Mouse (Mus musculus): ENCODE data around the gene Thap3. TPM values are rescaled to one million over a fixed set of nuclear protein-coding genes. Genes with fewer than 3 reads are reported as not detected.

Thap3 gene
- polyA plus RNA-seq, 1 experiment = 29.8 TPM

DNA sequence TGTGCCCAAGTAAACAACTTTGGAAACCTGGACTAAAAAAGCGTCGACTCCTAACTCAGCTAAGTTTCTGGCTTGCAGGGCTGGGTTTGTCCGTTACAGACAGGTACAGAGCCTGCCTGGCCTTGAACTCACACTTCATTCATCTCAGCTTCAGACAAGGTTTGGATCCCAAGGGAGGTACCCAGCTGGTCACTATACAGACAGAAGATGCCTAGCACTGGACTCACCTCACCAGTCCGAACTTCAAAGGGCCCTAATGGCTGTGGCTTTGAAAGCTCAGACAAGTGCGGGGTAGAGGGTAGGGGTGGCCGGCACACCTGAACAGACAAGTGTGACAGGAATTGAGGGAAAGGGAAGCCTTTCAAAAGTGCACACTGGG, 302 bp upstream of the Thap3 start:
- Histone ChIP-seq H3K4me1 (ENCODE audit: control insufficient read depth, insufficient read depth, low read length) (peaks cover 9% of the 10 kb centered on the region), H3K4me3 (ENCODE audit: insufficient read depth, low read length) (peak overlapping the region; percentile 91), H3K27ac (ENCODE audit: insufficient read depth, low read depth, low read length) (no peak overlapping the region)
- no peak for TF ChIP-seq POLR2A (IDR thresholded peaks at IDR 0.05; ENCODE audit: borderline replicate concordance, low read depth, low read length)
- TF ChIP-seq CTCF (IDR thresholded peaks at IDR 0.05; ENCODE audit: low read depth, low read length) = no peak

DNA sequence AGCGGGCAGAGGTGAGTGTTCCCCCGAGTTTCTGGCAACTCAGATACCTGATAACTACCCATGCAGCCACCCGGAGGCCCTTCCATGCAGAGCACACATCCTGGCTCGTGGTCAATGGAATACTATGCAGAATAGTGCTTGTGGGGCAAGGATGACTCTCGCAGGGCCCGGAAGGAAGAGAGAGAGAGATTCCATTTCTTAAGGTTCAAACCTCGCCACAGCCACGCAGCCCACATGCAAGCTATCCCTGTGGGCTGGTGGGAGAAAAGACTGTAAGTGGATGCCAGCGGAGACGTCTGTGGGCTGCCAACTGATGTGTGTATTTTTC, 819 bp downstream of the Thap3 start:
- peak overlapping the region; percentile 91 for H3K4me3 ChIP-seq (ENCODE audit: insufficient read depth, low read length)
- no peak overlapping the region for H3K27ac ChIP-seq (ENCODE audit: insufficient read depth, low read depth, low read length)
- peaks cover 9% of the 10 kb centered on the region for H3K4me1 ChIP-seq (ENCODE audit: control insufficient read depth, insufficient read depth, low read length)
- TF ChIP-seq CTCF (IDR thresholded peaks at IDR 0.05; ENCODE audit: low read depth, low read length) (no peak), POLR2A (IDR thresholded peaks at IDR 0.05; ENCODE audit: borderline replicate concordance, low read depth, low read length) (no peak)

DNA sequence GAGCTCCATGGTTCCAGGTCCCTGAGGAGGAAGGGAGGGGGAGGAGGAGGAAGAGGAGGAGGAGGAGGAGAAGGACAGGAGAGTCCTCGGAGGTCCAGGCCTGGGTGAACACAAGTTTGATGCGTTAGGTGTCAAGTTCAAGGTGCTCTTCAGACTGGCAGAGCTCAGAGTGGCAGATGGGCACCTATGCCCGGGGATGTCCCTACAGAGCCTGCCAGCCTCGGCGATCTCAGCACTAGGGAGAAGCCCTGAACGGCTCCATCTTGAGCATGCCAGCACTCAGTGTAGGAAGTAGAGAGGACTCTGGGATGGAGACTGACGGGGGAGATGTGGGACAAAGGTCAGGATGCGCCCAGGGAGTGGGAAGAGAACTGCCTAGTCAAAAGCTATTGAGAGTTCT, 2.1 kb downstream of the Thap3 start:
- Histone ChIP-seq H3K27ac (ENCODE audit: insufficient read depth, low read depth, low read length) (no peak overlapping the region), H3K4me3 (ENCODE audit: insufficient read depth, low read length) (no peak overlapping the region), H3K4me1 (ENCODE audit: control insufficient read depth, insufficient read depth, low read length) (peaks cover 9% of the 10 kb centered on the region)
- TF ChIP-seq POLR2A (IDR thresholded peaks at IDR 0.05; ENCODE audit: borderline replicate concordance, low read depth, low read length) = no peak

DNA sequence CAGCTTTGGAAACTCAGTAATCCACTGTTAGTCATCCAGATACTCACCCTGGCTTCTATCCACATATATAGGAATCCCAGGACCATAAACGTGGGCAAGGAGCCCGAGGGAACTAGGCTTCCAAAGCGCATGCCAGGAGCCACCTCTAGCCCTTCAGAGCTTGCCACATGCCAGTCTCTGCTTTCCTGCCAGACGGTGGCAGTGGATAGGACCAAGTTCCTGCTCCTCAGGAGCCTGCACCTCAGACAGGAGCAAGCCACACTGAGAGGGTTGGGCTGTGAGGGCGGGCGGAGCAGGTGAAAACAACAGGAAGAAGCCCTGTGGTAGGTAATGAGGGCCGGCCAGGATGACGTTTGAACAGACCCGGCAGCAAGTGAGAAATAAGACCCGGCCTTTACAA, 2.9 kb downstream of the Thap3 start:
- no peak for TF ChIP-seq CTCF (IDR thresholded peaks at IDR 0.05; ENCODE audit: low read depth, low read length)
- no peak for TF ChIP-seq POLR2A (IDR thresholded peaks at IDR 0.05; ENCODE audit: borderline replicate concordance, low read depth, low read length)
- no peak overlapping the region for H3K27ac ChIP-seq (ENCODE audit: insufficient read depth, low read depth, low read length)
- H3K4me3 ChIP-seq (ENCODE audit: insufficient read depth, low read length) = no peak overlapping the region
- H3K4me1 ChIP-seq (ENCODE audit: control insufficient read depth, insufficient read depth, low read length) = peaks cover 9% of the 10 kb centered on the region

DNA sequence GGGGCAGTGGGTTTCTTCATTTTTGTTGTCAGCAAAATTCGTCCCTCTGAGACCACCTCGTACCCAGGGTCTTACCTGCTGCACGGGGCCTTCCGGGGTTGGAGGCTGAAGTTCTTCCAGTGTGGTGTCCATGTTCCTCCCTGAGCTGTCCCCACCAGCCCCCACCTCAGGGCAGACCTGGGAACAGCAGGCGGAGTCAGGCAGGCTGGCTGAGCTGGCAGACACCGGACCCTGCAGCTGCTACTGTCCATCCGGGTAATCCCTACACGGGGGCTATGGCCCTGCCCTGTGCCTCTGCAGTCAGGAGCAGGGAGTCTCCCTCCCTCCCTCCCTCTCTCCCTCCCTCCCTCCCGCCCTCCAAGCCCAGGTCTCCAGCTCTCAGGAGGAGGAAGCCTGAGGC, 5.2 kb downstream of the Thap3 start:
- Histone ChIP-seq H3K27ac (ENCODE audit: insufficient read depth, low read depth, low read length) (no peak overlapping the region), H3K4me3 (ENCODE audit: insufficient read depth, low read length) (no peak overlapping the region), H3K4me1 (ENCODE audit: control insufficient read depth, insufficient read depth, low read length) (peaks cover 9% of the 10 kb centered on the region)
- TF ChIP-seq POLR2A (IDR thresholded peaks at IDR 0.05; ENCODE audit: borderline replicate concordance, low read depth, low read length) (no peak), CTCF (IDR thresholded peaks at IDR 0.05; ENCODE audit: low read depth, low read length) (no peak)

DNA sequence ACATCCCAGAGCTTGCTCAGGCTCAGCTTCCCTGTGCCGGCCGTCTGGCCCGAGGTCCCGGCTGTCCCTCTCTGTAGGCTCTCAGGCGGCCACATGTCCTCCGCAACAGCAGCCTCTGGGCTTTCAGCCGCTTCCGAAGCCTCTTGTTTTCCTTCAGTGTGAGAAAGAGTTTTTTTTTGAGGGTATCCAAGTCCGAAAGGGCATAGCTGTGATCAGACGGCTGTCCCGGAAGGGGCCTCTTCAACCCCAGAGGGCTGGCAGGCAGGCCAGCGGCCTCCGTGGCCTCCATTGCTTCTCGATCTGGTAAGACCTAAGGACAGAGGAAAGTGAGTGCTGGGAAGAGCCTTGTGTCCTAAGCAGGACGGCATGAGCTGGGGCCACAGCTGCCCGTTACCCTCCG, 5.8 kb downstream of the Thap3 start:
- Histone ChIP-seq H3K4me3 (ENCODE audit: insufficient read depth, low read length) (no peak overlapping the region), H3K27ac (ENCODE audit: insufficient read depth, low read depth, low read length) (no peak overlapping the region), H3K4me1 (ENCODE audit: control insufficient read depth, insufficient read depth, low read length) (peaks cover 10% of the 10 kb centered on the region)
- TF ChIP-seq POLR2A (IDR thresholded peaks at IDR 0.05; ENCODE audit: borderline replicate concordance, low read depth, low read length) (no peak), CTCF (IDR thresholded peaks at IDR 0.05; ENCODE audit: low read depth, low read length) (no peak)

DNA sequence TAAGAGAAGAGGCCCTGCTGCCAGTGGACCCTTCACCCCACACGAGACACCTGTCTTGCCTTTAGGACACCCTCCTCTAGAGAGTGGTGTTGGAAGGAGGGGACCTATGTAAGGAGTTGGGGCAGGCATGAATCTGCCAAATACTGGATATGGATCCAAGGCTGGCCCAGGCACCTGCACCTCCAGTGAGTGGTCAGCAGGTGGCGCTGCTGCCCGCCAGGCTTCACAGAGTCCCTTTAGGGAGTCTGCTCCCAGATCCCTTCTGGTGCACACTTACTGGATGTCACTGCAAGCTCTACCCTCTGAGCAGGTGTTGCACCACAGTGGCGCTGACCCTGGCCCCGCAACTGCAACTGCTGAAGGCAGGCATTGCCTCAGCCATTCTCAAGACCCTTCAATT, 7.4 kb downstream of the Thap3 start:
- H3K4me3 ChIP-seq (ENCODE audit: insufficient read depth, low read length) = no peak overlapping the region
- TF ChIP-seq CTCF (IDR thresholded peaks at IDR 0.05; ENCODE audit: low read depth, low read length) (peak; percentile 87; the same call in 1 of the 2 replicates), POLR2A (IDR thresholded peaks at IDR 0.05; ENCODE audit: borderline replicate concordance, low read depth, low read length) (no peak)

DNA sequence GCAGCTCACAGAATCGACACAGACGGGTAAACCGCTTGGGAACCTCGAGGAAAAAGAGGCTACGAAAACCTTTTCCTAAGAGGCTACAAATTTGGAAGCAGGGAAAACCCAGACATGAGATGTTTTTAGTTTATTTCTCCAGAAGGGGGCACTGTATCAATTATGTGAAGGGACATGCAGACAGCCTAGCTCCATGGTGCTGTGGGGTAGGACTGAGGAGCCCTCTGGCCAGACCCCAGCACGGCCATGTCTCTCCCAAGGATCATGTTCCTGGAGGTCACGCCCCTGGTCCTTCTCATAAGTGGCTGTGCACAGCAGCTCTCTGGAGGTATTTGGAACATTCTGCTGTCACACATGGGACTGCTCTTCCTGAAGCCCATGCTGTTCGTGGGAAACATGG, 8.1 kb downstream of the Thap3 start:
- no peak for TF ChIP-seq POLR2A (IDR thresholded peaks at IDR 0.05; ENCODE audit: borderline replicate concordance, low read depth, low read length)
- peak; percentile 28 for TF ChIP-seq CTCF (IDR thresholded peaks at IDR 0.05; ENCODE audit: low read depth, low read length)
- H3K27ac ChIP-seq (ENCODE audit: insufficient read depth, low read depth, low read length) = no peak overlapping the region
- H3K4me3 ChIP-seq (ENCODE audit: insufficient read depth, low read length) = no peak overlapping the region
- peaks cover 3% of the 10 kb centered on the region for H3K4me1 ChIP-seq (ENCODE audit: control insufficient read depth, insufficient read depth, low read length)

More for the DNA sequence above, 7.4 kb downstream of the Thap3 start:
- H3K4me1 ChIP-seq (ENCODE audit: control insufficient read depth, insufficient read depth, low read length) = peaks cover 3% of the 10 kb centered on the region
- no peak overlapping the region for H3K27ac ChIP-seq (ENCODE audit: insufficient read depth, low read depth, low read length)

DNA sequence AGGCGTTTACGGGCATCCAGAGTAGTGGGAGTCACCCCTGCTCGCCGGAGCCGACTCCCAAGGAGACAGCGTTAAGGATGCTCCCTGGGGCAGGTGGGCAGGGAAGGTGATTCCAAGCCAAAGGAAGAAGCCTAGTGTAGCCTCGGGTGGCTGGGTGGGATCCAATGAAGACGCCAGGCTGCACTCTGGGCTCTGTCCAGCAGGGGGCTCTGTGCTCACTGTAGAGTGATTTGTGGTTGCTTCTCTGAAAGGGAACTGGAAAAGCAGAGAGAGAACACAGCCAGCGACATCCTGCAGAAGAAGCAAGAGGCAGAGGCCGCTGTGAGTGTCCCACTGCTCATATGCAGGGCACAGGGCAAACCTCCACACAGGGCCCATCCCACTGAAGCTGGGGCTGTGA, 11.0 kb downstream of the Thap3 start:
- TF ChIP-seq CTCF (IDR thresholded peaks at IDR 0.05; ENCODE audit: low read depth, low read length) (peak; percentile 62), POLR2A (IDR thresholded peaks at IDR 0.05; ENCODE audit: borderline replicate concordance, low read depth, low read length) (no peak)
- no peak overlapping the region for H3K27ac ChIP-seq (ENCODE audit: insufficient read depth, low read depth, low read length)
- peaks cover 3% of the 10 kb centered on the region for H3K4me1 ChIP-seq (ENCODE audit: control insufficient read depth, insufficient read depth, low read length)
- H3K4me3 ChIP-seq (ENCODE audit: insufficient read depth, low read length) = no peak overlapping the region

DNA sequence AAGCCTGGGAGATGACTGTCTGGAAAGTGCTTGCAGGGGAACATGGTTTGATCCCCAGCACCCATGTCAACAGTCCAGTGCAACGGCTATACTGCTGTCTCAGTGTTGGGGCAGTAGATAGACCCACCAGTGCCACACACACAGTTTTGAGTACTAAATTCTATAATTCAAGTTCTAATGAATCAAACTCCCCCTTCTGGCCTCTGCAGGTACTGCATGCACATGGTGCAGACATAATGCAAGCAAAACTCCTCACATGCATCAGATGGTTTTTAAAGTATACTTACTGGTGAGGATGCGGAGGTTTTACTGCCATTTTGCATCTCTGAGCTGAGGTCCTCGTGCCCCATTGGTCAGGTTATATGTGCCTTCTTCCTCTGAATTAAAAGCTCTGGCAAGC, 13.4 kb downstream of the Thap3 start:
- TF ChIP-seq POLR2A (IDR thresholded peaks at IDR 0.05; ENCODE audit: borderline replicate concordance, low read depth, low read length) (no peak), CTCF (IDR thresholded peaks at IDR 0.05; ENCODE audit: low read depth, low read length) (peak; percentile 42)
- no peak overlapping the region for H3K4me3 ChIP-seq (ENCODE audit: insufficient read depth, low read length)
- no peak overlapping the region for H3K27ac ChIP-seq (ENCODE audit: insufficient read depth, low read depth, low read length)
- H3K4me1 ChIP-seq (ENCODE audit: control insufficient read depth, insufficient read depth, low read length) = peaks cover 5% of the 10 kb centered on the region

Data from bone marrow macrophage, adult 2 months (primary cell).